Mouse (Mus musculus) CH12.LX (cell line): Measurements from ENCODE around the gene Npas3. TPM values are rescaled to one million over a fixed set of nuclear protein-coding genes. Genes with fewer than 3 reads are reported as not detected.

Experiments used
- DNase-seq: peaks from one replicate; pipeline ENCODE4 v3.0.0-alpha.2; 2013; ENCODE audit errors: extremely low read depth
- H3K27ac ChIP-seq: 2 replicates; pipeline ENCODE4 v1.5.1; 2012; ENCODE audit warnings: low read depth, mild to moderate bottlenecking, control low read depth, moderate library complexity; ENCODE audit not compliant: insufficient read depth
- H3K27me3 ChIP-seq: replicated peaks from 2 replicates; pipeline ENCODE3; 2012; ENCODE audit warnings: inconsistent platforms
- H3K36me3 ChIP-seq, 2 experiments: replicated peaks in 1 of 2; 2 replicates each; pipeline versions ENCODE3 to v1.6.1; 2012; ENCODE audit warnings: inconsistent platforms in 1 of 2, low read length in 1 of 2, mild to moderate bottlenecking in 1 of 2, mixed read lengths in 1 of 2, moderate library complexity in 1 of 2; ENCODE audit not compliant: control insufficient read depth in 1 of 2, insufficient read depth in 1 of 2
- H3K4me1 ChIP-seq, 2 experiments: 2 replicates each; pipeline ENCODE4 v1.6.1; 2012; ENCODE audit warnings: inconsistent platforms in 1 of 2, moderate library complexity in 1 of 2; ENCODE audit not compliant: insufficient read depth in 2 of 2, control insufficient read depth in 1 of 2
- H3K4me2 ChIP-seq: 2 replicates; pipeline ENCODE4 v1.6.1; 2012; ENCODE audit warnings: low read depth, mild to moderate bottlenecking, control low read depth; ENCODE audit not compliant: poor library complexity, insufficient read depth, severe bottlenecking
- H3K4me3 ChIP-seq, 3 experiments: fragments of 150-350 bp in 1 of 3; sonication (generic) in 1 of 3; replicated peaks in 1 of 3; 2 replicates each; pipeline versions ENCODE3 to v1.5.1; 2011 to 2012; ENCODE audit warnings: low read depth in 2 of 3, low read length in 2 of 3, mild to moderate bottlenecking in 2 of 3, moderate library complexity in 2 of 3, control low read depth in 1 of 3, improper control_type of control experiment in 1 of 3, inconsistent platforms in 1 of 3, mixed read lengths in 1 of 3; ENCODE audit not compliant: poor library complexity in 1 of 3
- H3K79me2 ChIP-seq: replicated peaks from 2 replicates; pipeline ENCODE4 v1.6.1; 2012; ENCODE audit warnings: mild to moderate bottlenecking, moderate library complexity; ENCODE audit not compliant: control insufficient read depth, poor library complexity, insufficient read depth, severe bottlenecking; ENCODE audit errors: extremely low read depth
- H3K9ac ChIP-seq: 2 replicates; pipeline ENCODE4 v1.6.1; 2012; ENCODE audit warnings: low read depth, mild to moderate bottlenecking, control low read depth, moderate library complexity; ENCODE audit not compliant: insufficient read depth
- H3K9me3 ChIP-seq: replicated peaks from 2 replicates; pipeline ENCODE3; 2012; ENCODE audit warnings: low read length, inconsistent platforms, mixed read lengths
- BHLHE40 ChIP-seq: IDR thresholded peaks from 2 replicates; pipeline ENCODE4 v1.6.1; 2011; ENCODE audit warnings: mild to moderate bottlenecking, low read depth, low read length, improper control_type of control experiment
- CHD2 ChIP-seq: IDR thresholded peaks from 2 replicates; pipeline ENCODE4 v1.6.1; 2011; ENCODE audit warnings: low read length, improper control_type of control experiment
- ETS1 ChIP-seq: conservative IDR thresholded peaks from 2 replicates; pipeline ENCODE4 v1.6.1; 2012; ENCODE audit warnings: low read depth, mild to moderate bottlenecking, inconsistent platforms, low read length, improper control_type of control experiment, moderate library complexity
- GABPA ChIP-seq: IDR thresholded peaks from 2 replicates; pipeline ENCODE4 v1.6.1; 2012; ENCODE audit warnings: low read depth, low read length, improper control_type of control experiment, inconsistent platforms; ENCODE audit not compliant: insufficient replicate concordance
- HCFC1 ChIP-seq: IDR thresholded peaks from 2 replicates; pipeline ENCODE4 v1.6.1; 2012; ENCODE audit warnings: low read depth, mild to moderate bottlenecking, inconsistent platforms, low read length, improper control_type of control experiment
- JUND ChIP-seq: conservative IDR thresholded peaks from 2 replicates; pipeline ENCODE4 v1.6.1; 2011; ENCODE audit warnings: low read depth, low read length, improper control_type of control experiment
- KAT2A ChIP-seq: IDR thresholded peaks from 2 replicates; pipeline ENCODE4 v1.6.1; 2012; ENCODE audit warnings: low read length, improper control_type of control experiment, inconsistent platforms; ENCODE audit not compliant: insufficient replicate concordance
- MAFK ChIP-seq: IDR thresholded peaks from 2 replicates; pipeline ENCODE4 v1.6.1; 2011; ENCODE audit warnings: low read length, improper control_type of control experiment; ENCODE audit not compliant: insufficient replicate concordance
- NRF1 ChIP-seq: IDR thresholded peaks from 2 replicates; pipeline ENCODE4 v1.6.1; 2014; ENCODE audit warnings: low read depth, mild to moderate bottlenecking, inconsistent platforms, low read length, improper control_type of control experiment, moderate library complexity
- POLR2A ChIP-seq: IDR thresholded peaks from 2 replicates; pipeline ENCODE4 v1.6.1; 2011; ENCODE audit warnings: low read depth, mild to moderate bottlenecking, improper control_type of control experiment, low read length
- RAD21 ChIP-seq: IDR thresholded peaks from 2 replicates; pipeline ENCODE4 v1.6.1; 2011; ENCODE audit warnings: low read depth, mild to moderate bottlenecking, low read length, improper control_type of control experiment, moderate library complexity
- SIN3A ChIP-seq: IDR thresholded peaks from 2 replicates; pipeline ENCODE4 v1.6.1; 2012; ENCODE audit warnings: low read length, improper control_type of control experiment, inconsistent platforms
- SMC3 ChIP-seq: IDR thresholded peaks from 2 replicates; pipeline ENCODE4 v1.6.1; 2011; ENCODE audit warnings: low read depth, low read length, improper control_type of control experiment
- TBP ChIP-seq: conservative IDR thresholded peaks from 2 replicates; pipeline ENCODE4 v1.6.1; 2011; ENCODE audit warnings: low read depth, low read length, improper control_type of control experiment
- ZC3H11A ChIP-seq: IDR thresholded peaks from 2 replicates; pipeline ENCODE4 v1.6.1; 2012; ENCODE audit warnings: low read depth, mild to moderate bottlenecking, inconsistent platforms, low read length, improper control_type of control experiment
- ZKSCAN1 ChIP-seq: IDR thresholded peaks from 2 replicates; pipeline ENCODE4 v1.6.1; 2012; ENCODE audit warnings: low read depth, inconsistent platforms, low read length, improper control_type of control experiment, borderline replicate concordance
- dilution Hi-C: fragments of 300-500 bp; cut with MboI; formaldehyde crosslinking; loops from 2 replicates; pipeline ENCODE4 v1.14.3; 2020; ENCODE audit warnings: low sequenced_read_pairs; ENCODE audit not compliant: extremely low pct_unique_long_range_greater_than_20kb, extremely low pct_ligation_motif_present
- in situ Hi-C: fragments of 300-500 bp; cut with MboI; formaldehyde crosslinking; loops from 3 replicates; pipeline ENCODE4 v1.14.3; 2019; ENCODE audit warnings: low sequenced_read_pairs, low pct_ligation_motif_present, low pct_unique_long_range_greater_than_20kb, mixed read lengths
- polyA plus RNA-seq: library from polyadenylated mRNA; unstranded; fragments of >175 nt; gene quantifications from 2 replicates; pipeline ENCODE4 v1.2.1, GENCODE M21; 2012; ENCODE audit warnings: low read depth; ENCODE audit not compliant: insufficient read length
- total RNA-seq, 2 experiments: library from RNA; depleted of rRNA; stranded (reverse); fragments of 300-350 nt in 1 of 2; fragments of >200 nt in 1 of 2; gene quantifications; 2 replicates each; pipeline ENCODE4 v1.2.3; 2012 to 2014

The Npas3 gene
- total and polyA plus RNA-seq, 3 experiments, result 0.13 TPM; not detected in 1

DNA sequence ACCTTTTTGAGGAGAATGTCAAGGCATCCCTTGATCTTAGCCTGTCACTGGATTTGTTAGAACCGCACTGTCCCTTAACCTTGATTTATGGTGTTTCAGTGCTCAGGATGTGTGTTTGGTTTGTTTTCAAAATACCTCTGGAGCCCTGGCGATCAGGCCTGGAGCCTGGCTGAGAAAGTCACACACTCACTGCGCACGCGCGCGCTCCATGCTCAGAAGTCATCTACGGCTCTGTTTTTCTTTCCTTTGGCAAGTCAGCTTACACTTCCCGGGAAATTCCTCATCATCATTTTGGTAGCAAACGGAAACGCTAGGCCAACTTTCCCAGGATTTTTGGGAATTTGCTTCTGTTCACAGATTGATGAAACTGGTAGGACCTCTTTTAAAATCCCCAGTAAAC is 519.9 kb downstream of the Npas3 start:
- H3K4me2 ChIP-seq, result no peak overlapping the region

DNA sequence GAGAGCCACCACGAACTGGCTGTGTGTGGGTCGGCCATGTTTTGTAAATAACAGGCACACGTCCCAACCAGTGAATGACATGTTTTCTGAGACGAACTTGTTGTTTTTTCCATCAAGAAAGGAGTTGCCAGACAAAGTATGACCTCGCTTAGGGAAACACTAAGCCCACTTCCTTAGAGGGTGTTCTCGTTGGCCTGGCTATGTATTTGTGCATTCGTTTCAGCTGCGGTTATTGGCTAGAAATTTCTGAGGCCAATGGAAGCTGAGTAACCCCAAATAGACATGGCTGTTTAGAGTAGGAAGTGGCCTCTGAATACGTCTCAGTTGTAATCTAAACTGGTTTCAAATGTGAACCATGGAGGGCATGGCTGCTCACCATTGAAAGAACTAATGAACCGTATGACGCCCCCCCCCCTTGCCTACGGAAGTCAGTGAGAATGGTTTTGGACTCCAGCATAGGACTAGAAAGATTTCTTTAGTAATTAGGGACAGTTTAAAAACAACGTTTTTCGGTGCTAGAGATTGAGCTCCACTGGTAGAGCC is 523.0 kb downstream of the Npas3 start:
- Histone ChIP-seq H3K79me2 (no peaks in the 10 kb centered on the region), H3K4me3 (no peak overlapping the region), H3K27ac (no peak overlapping the region), H3K4me1 (no peaks in the 10 kb centered on the region), H3K9ac (no peak overlapping the region), H3K4me2 (no peak overlapping the region), H3K9me3 (no peaks in the 10 kb centered on the region), H3K36me3 (no peaks in the 10 kb centered on the region), H3K27me3 (no peaks in the 10 kb centered on the region)
- dilution Hi-C loops (no loop called here), in situ Hi-C loops (no loop called here)
- no peak for DNase-seq
- TF ChIP-seq RAD21 (no peak), HCFC1 (no peak), KAT2A (no peak), ZKSCAN1 (no peak)

More for the DNA sequence above, 519.9 kb downstream of the Npas3 start:
- no peak overlapping the region for H3K27ac ChIP-seq
- no peaks in the 10 kb centered on the region for H3K79me2 ChIP-seq
- H3K4me1 ChIP-seq, result no peaks in the 10 kb centered on the region
- H3K9me3 ChIP-seq, result no peaks in the 10 kb centered on the region
- dilution Hi-C loops (no loop called here), in situ Hi-C loops (no loop called here)
- H3K36me3 ChIP-seq, result no peaks in the 10 kb centered on the region
- no peak for DNase-seq
- H3K27me3 ChIP-seq, result no peaks in the 10 kb centered on the region
- H3K9ac ChIP-seq, result no peak overlapping the region
- TF ChIP-seq POLR2A, result no peak
- no peak overlapping the region for H3K4me3 ChIP-seq

DNA sequence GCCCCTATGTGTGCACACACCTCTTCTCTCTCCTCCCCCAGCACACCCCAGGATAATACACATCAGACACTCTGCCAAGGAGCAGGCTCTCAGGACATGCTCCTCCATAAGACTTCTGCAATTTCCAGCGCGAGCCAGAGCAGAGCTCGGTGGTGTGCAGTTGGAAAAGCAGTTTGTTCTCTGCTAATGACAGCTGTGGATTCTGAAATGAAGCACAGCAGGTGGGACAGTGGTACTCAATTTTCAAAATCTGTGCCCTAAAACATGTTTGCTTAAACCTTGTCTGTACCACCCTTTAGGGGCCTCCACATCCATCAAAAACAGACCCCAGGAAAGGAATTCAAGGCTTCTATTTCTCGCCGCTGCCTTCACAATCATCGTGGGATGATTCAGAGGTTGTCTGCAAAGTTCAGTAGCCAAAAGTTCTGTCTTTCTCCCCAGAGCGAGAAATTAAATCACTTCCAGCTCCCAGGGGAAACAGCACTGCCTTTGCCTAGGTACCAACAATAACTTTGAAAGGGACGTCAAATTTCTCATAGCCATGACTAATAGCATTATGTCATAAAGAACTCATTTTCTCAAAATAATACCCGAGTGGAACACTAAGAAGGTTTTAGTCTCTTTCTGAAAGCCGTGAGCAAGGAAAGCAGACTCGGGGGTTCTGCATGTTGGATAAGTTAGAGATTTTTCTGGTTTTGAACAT is 533.5 kb downstream of the Npas3 start:
- in situ Hi-C loops, result no loop called here
- H3K36me3 ChIP-seq, result no peaks in the 10 kb centered on the region
- dilution Hi-C loops, result no loop called here
- no peak overlapping the region for H3K9ac ChIP-seq
- TF ChIP-seq NRF1 (no peak), CHD2 (no peak), HCFC1 (no peak), JUND (no peak), SIN3A (no peak), MAFK (no peak), ETS1 (no peak), TBP (no peak), SMC3 (no peak), GABPA (no peak), BHLHE40 (no peak), ZC3H11A (no peak)
- H3K27ac ChIP-seq, result no peak overlapping the region
- no peak for DNase-seq
- no peak overlapping the region for H3K4me3 ChIP-seq
- no peaks in the 10 kb centered on the region for H3K27me3 ChIP-seq
- H3K9me3 ChIP-seq, result no peaks in the 10 kb centered on the region
- H3K4me2 ChIP-seq, result no peak overlapping the region
- H3K79me2 ChIP-seq, result no peaks in the 10 kb centered on the region
- no peaks in the 10 kb centered on the region for H3K4me1 ChIP-seq
